Comparison of ENCODE assay signal across 12 mouse cellular contexts in genomic region chr2:7115801-7116200, GRCm38 (mm10).
DNase-seq lines count a peak whose midpoint lies in the region; ATAC-seq and TF ChIP-seq lines count a peak whose summit lies in the region.
"Had no signal": no experiment of that assay in that cellular context is flagged by ENCODE, and none has a peak within 500 bp of the region (broad histone marks: within the 10 kb centered on the region; RNA-seq: fewer than 3 reads in every experiment).

No protein-coding gene starts in this region.

- no peak for TF ChIP-seq POLR2A in limb, embryonic 14.5 days (IDR thresholded peaks at IDR 0.05; ENCODE audit: borderline replicate concordance, extremely low read depth, insufficient read depth, insufficient read length)

- no peaks in the 10 kb centered on the region for H3K36me3 ChIP-seq in limb, embryonic 14.5 days (ENCODE audit: control insufficient read depth, insufficient read depth, low read length)
- no peaks in the 10 kb centered on the region for H3K36me3 ChIP-seq in limb, embryonic 10.5 days
- H3K36me3 ChIP-seq in midbrain, postnatal 0 days (ENCODE audit: insufficient read depth, low read length) = no peaks in the 10 kb centered on the region

- no peak overlapping the region for H3K27ac ChIP-seq in limb, embryonic 14.5 days (replicated peaks; ENCODE audit: low read depth, low read length)
- H3K27ac ChIP-seq in limb, embryonic 10.5 days = no peak overlapping the region
- H3K27ac ChIP-seq in midbrain, postnatal 0 days (ENCODE audit: low read depth, low read length) = no peak overlapping the region
- H3K27ac ChIP-seq: forebrain, embryonic 13.5 days had no signal

- no peak overlapping the region for H3K4me2 ChIP-seq in limb, embryonic 14.5 days (replicated peaks; ENCODE audit: low read depth, low read length, severe bottlenecking)
- H3K4me2 ChIP-seq in midbrain, postnatal 0 days (ENCODE audit: low read depth, low read length, poor library complexity, severe bottlenecking) = no peak overlapping the region
- H3K4me2 ChIP-seq: forebrain, embryonic 13.5 days had no signal

- intact Hi-C loops in heart, postnatal 25 days (cut with DNase I) = no loop called here

- H3K27me3 ChIP-seq in limb, embryonic 14.5 days (ENCODE audit: control insufficient read depth, insufficient read depth, low read length) = no peaks in the 10 kb centered on the region
- no peaks in the 10 kb centered on the region for H3K27me3 ChIP-seq in limb, embryonic 10.5 days (ENCODE audit: low read depth, poor library complexity, severe bottlenecking)
- no peaks in the 10 kb centered on the region for H3K27me3 ChIP-seq in midbrain, postnatal 0 days (ENCODE audit: insufficient read depth, low read length)
- H3K27me3 ChIP-seq: forebrain, embryonic 13.5 days had no signal

- 31% methylated on average over 2 of the region's 2 CpGs for WGBS in limb, embryonic 14.5 days
- 30% methylated on average over 2 of the region's 2 CpGs for WGBS in limb, embryonic 10.5 days
- WGBS in midbrain, postnatal 0 days = 20% methylated on average over 2 of the region's 2 CpGs

- H3K9me3 ChIP-seq in limb, embryonic 14.5 days (ENCODE audit: control insufficient read depth, low read length) = no peaks in the 10 kb centered on the region
- no peaks in the 10 kb centered on the region for H3K9me3 ChIP-seq in limb, embryonic 10.5 days (replicated peaks)
- no peaks in the 10 kb centered on the region for H3K9me3 ChIP-seq in midbrain, postnatal 0 days (ENCODE audit: low read length)
- H3K9me3 ChIP-seq: forebrain, embryonic 13.5 days had no signal

- ATAC-seq in limb, embryonic 14.5 days (ENCODE audit: low FRiP score, low read depth) = 0 out of 2 replicates have a peak, but pooled peaks have one; percentile 41
- ATAC-seq in midbrain, postnatal 0 days (ENCODE audit: low FRiP score) = no peak
- ATAC-seq in erythroid progenitor cell, adult 5-6 weeks (replicated peaks; ENCODE audit: low FRiP score, poor library complexity, severe bottlenecking) = no peak
- ATAC-seq: forebrain, embryonic 13.5 days; inflammation-experienced regulatory T-cells, adult 6 months had no signal

- no peak overlapping the region for H3K9ac ChIP-seq in limb, embryonic 14.5 days (ENCODE audit: low read depth, low read length, severe bottlenecking)
- no peak overlapping the region for H3K9ac ChIP-seq in midbrain, postnatal 0 days (replicated peaks; ENCODE audit: low read length, poor library complexity, severe bottlenecking)
- H3K9ac ChIP-seq: forebrain, embryonic 13.5 days had no signal

- DNase-seq in heart, adult 11 months = peak; percentile 62
- DNase-seq in heart, postnatal 25 days (ENCODE audit: low spot score) = no peak
- DNase-seq in limb, embryonic 14.5 days (ENCODE audit: low spot score) = no peak
- DNase-seq in limb, embryonic 10.5 days (ENCODE audit: low spot score) = no peak
- peak; percentile 66 for DNase-seq in NIH3T3 (ENCODE audit: low read depth)
- DNase-seq in midbrain, postnatal 0 days (ENCODE audit: low spot score) = peak; percentile 35
- no peak for DNase-seq in urinary bladder, postnatal 14 days (ENCODE audit: low spot score)
- DNase-seq: adrenal gland, postnatal 14 days; lung, adult 18-20 months had no signal

- TF ChIP-seq CTCF in midbrain, postnatal 0 days (IDR thresholded peaks at IDR 0.05) = no peak

- H3K4me3 ChIP-seq in limb, embryonic 14.5 days (replicated peaks; ENCODE audit: low read length) = no peak overlapping the region
- H3K4me3 ChIP-seq in limb, embryonic 10.5 days = no peak overlapping the region
- no peak overlapping the region for H3K4me3 ChIP-seq in midbrain, postnatal 0 days (ENCODE audit: low read depth, low read length)
- H3K4me3 ChIP-seq: forebrain, embryonic 13.5 days had no signal

- H3K4me1 ChIP-seq in limb, embryonic 14.5 days (ENCODE audit: control insufficient read depth, insufficient read depth, low read length) = no peaks in the 10 kb centered on the region; the same call in 1 of the 2 replicates
- peaks cover 3% of the 10 kb centered on the region; the same call in 1 of the 2 replicates for H3K4me1 ChIP-seq in limb, embryonic 10.5 days
- H3K4me1 ChIP-seq in midbrain, postnatal 0 days (ENCODE audit: insufficient read depth, low read length) = no peaks in the 10 kb centered on the region

Comparison
In these comparisons a context has a peak if more than half of its experiments do, and no peak if none do; other contexts are left out.
1. DNase-seq: peak in heart, adult 11 months (single experiment), NIH3T3 (single experiment) and midbrain, postnatal 0 days (single experiment); none in heart, postnatal 25 days (single experiment), limb, embryonic 14.5 days (single experiment), limb, embryonic 10.5 days (single experiment) and urinary bladder, postnatal 14 days (single experiment).